Mouse (Mus musculus) neural tube, embryonic 14.5 days (tissue): Measurements from ENCODE around the gene Rufy3. TPM values are rescaled to one million over a fixed set of nuclear protein-coding genes. Genes with fewer than 3 reads are reported as not detected.

Experiments used
- ATAC-seq: fragments of 200-750 bp; cut with Nextera tagmentation; 2 replicates; pipeline ENCODE4 v1.8.0; 2017; ENCODE audit warnings: low read depth, mild to moderate bottlenecking, moderate TSS enrichment, moderate library complexity
- H3K27ac ChIP-seq: fragments of 300-500 bp; sonication (generic); 2 replicates; pipeline ENCODE4 v1.5.1; 2014; ENCODE audit warnings: low read depth, mild to moderate bottlenecking, control low read depth, low read length, moderate library complexity, mixed read lengths
- H3K27me3 ChIP-seq: fragments of 300-500 bp; sonication (generic); 2 replicates; pipeline ENCODE4 v1.6.1; 2014; ENCODE audit warnings: low read length; ENCODE audit not compliant: control insufficient read depth, insufficient read depth
- H3K36me3 ChIP-seq: fragments of 300-500 bp; sonication (generic); 2 replicates; pipeline ENCODE4 v1.6.1; 2014; ENCODE audit warnings: low read length, mixed read lengths; ENCODE audit not compliant: control insufficient read depth, insufficient read depth
- H3K4me1 ChIP-seq: fragments of 300-500 bp; sonication (generic); 2 replicates; pipeline ENCODE4 v1.6.1; 2014; ENCODE audit warnings: low read length; ENCODE audit not compliant: control insufficient read depth, insufficient read depth
- H3K4me2 ChIP-seq: fragments of 300-500 bp; sonication (generic); 2 replicates; pipeline ENCODE4 v1.6.1; 2014; ENCODE audit warnings: mild to moderate bottlenecking, low read depth, low read length, control low read depth
- H3K4me3 ChIP-seq: fragments of 300-500 bp; sonication (generic); 2 replicates; pipeline ENCODE4 v1.5.1; 2014; ENCODE audit warnings: low read depth, low read length, control low read depth, mixed read lengths
- H3K9ac ChIP-seq: fragments of 300-500 bp; sonication (generic); replicated peaks from 2 replicates; pipeline ENCODE4 v1.6.1; 2014; ENCODE audit warnings: low read depth, mild to moderate bottlenecking, control low read depth, low read length, mixed read lengths
- H3K9me3 ChIP-seq: fragments of 300-500 bp; sonication (generic); 2 replicates; pipeline ENCODE4 v1.6.1; 2016; ENCODE audit warnings: low read length; ENCODE audit not compliant: control insufficient read depth
- WGBS: fragments of 180-500 bp; shearing (Covaris S2); extraction: QIAGEN DNeasy Blood & Tissue Kit; methylation state at CpG from one replicate; pipeline ENCODE4 v1.1.7; 2014; 5-methylcytosine and 5-hydroxymethylcytosine counted together
- polyA plus RNA-seq: library from polyadenylated mRNA; unstranded; fragments of >200 nt; fragmentation: Nextera tagmentation; extraction: Ambion mirVana; gene quantifications from 2 replicates; pipeline ENCODE4 v1.2.1, GENCODE M21; 2014

The Rufy3 gene
- polyA plus RNA-seq, 1 experiment from 2014 or later: 300 TPM

DNA sequence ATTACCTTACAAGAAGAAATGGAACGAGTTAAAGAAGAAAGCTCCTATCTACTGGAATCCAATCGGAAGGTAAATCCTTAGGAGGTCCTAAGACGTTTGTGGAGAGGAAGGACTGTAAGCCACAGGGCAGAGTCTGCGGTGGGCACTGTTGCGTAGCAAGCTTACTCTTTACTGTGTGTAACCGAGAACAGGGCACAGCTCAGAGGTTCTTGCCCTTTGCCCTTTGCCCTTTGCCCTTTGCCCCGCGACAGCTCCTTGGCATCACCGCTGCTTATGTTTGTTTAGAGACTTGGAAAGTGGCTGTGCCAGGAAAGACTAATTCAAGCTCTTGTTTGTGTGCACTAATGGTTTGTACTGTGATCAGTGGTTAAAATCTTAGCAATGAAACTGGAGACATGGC lies 67.6 kb downstream of the Rufy3 start:
- ATAC-seq: no peak
- no peak overlapping the region for H3K27ac ChIP-seq
- peaks cover 62% of the 10 kb centered on the region for H3K36me3 ChIP-seq
- 85% methylated on average over 9 of the region's 9 CpGs for WGBS
- H3K27me3 ChIP-seq: no peaks in the 10 kb centered on the region
- no peak overlapping the region for H3K4me2 ChIP-seq
- H3K4me3 ChIP-seq: no peak overlapping the region
- H3K4me1 ChIP-seq: no peaks in the 10 kb centered on the region
- no peaks in the 10 kb centered on the region for H3K9me3 ChIP-seq
- no peak overlapping the region for H3K9ac ChIP-seq

DNA sequence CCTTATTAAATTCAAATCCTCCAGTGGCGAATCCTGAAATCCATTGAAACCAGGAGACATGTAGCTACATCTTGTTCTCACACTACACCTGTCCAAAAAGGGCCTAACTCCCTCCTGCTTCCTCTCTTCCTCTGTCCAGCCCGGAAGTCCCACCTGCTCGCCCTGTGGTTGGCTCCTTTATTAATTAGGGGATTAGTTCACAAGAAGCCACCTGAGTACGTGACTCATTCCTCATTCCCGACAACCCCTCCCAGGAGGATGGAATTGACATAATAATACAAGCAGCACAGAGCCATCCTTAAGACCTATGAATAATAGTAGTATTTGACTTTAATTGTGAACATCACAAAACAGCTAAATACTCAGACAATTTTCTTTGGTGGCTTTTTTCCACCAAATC lies 69.2 kb downstream of the Rufy3 start:
- Histone ChIP-seq H3K36me3 (peaks cover 62% of the 10 kb centered on the region), H3K4me3 (no peak overlapping the region), H3K9me3 (no peaks in the 10 kb centered on the region), H3K27ac (no peak overlapping the region), H3K9ac (no peak overlapping the region), H3K4me1 (no peaks in the 10 kb centered on the region), H3K4me2 (no peak overlapping the region), H3K27me3 (no peaks in the 10 kb centered on the region)
- no peak for ATAC-seq
- 91% methylated on average over 5 of the region's 5 CpGs for WGBS

DNA sequence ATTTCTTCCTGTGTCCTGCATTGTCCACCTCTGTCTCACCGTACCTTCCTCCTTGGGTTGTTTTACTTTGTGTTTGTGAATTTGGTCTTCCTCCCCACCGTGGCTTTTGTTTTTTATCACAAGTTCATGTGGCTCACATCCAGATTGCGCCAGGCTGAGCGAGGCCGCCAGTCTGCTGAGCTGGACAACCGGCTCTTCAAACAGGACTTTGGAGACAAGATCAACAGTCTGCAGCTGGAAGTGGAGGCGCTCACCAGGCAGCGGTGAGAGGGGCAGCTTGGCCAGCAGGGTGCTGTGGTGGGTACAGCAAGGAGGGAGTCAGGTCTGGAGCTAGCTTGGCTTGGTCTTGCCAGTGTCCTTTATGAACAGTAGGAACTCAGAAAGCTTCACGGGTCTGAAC lies 77.9 kb downstream of the Rufy3 start:
- no peak for ATAC-seq

DNA sequence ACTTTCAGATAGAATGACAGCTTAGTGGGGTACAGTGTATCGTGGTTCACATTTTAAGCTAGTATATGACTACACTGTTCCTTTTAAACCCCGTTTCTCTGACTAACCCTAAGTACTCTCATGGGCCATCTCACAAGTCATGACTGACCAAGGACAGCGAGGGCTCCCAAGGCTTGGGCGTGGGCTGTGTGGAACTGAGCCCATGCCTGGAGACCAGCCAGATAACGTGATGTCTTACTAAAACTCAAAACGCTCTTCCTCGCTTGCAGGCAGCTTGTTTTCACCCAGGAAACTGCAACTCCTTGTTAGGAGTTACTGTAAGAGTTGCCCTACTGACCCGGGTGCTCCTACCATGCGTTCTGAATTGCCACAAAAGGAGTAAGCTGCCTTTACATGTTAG lies 78.7 kb downstream of the Rufy3 start:
- Histone ChIP-seq H3K4me3 (no peak overlapping the region), H3K27me3 (no peaks in the 10 kb centered on the region), H3K9ac (no peak overlapping the region), H3K9me3 (no peaks in the 10 kb centered on the region), H3K27ac (no peak overlapping the region), H3K36me3 (peaks cover 74% of the 10 kb centered on the region), H3K4me2 (no peak overlapping the region), H3K4me1 (no peaks in the 10 kb centered on the region)
- WGBS: 96% methylated on average over 9 of the region's 9 CpGs
- ATAC-seq: no peak

More for the DNA sequence above, 77.9 kb downstream of the Rufy3 start:
- no peaks in the 10 kb centered on the region for H3K4me1 ChIP-seq
- H3K4me3 ChIP-seq: no peak overlapping the region
- H3K9me3 ChIP-seq: no peaks in the 10 kb centered on the region
- H3K36me3 ChIP-seq: peaks cover 73% of the 10 kb centered on the region
- H3K9ac ChIP-seq: no peak overlapping the region
- H3K27ac ChIP-seq: no peak overlapping the region
- WGBS: 89% methylated on average over 9 of the region's 9 CpGs
- no peak overlapping the region for H3K4me2 ChIP-seq
- no peaks in the 10 kb centered on the region for H3K27me3 ChIP-seq

DNA sequence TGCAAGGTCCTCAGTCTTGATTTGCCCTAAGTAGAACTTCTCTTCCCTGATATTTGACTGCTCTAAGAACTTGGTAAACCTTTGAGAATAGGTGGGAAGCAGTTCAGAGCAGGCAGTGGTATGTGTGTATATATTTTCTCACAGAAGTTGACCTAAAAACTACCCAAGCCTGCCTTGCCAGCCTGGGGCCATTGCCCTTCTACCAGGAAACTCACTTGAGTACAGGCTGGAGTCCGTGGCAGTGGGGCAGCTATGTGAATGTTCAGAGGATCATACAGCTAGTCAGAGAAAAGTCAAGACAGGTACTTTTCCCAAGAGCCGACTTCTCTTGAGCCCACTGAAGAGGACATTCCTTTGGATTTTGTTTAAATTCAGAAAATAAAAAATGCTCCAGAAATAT lies 80.1 kb downstream of the Rufy3 start:
- 93% methylated on average over 2 of the region's 2 CpGs for WGBS
- Histone ChIP-seq H3K4me3 (no peak overlapping the region), H3K36me3 (peaks cover 74% of the 10 kb centered on the region), H3K9ac (no peak overlapping the region), H3K27me3 (no peaks in the 10 kb centered on the region), H3K4me1 (no peaks in the 10 kb centered on the region), H3K9me3 (no peaks in the 10 kb centered on the region), H3K27ac (no peak overlapping the region), H3K4me2 (no peak overlapping the region)
- ATAC-seq: no peak

DNA sequence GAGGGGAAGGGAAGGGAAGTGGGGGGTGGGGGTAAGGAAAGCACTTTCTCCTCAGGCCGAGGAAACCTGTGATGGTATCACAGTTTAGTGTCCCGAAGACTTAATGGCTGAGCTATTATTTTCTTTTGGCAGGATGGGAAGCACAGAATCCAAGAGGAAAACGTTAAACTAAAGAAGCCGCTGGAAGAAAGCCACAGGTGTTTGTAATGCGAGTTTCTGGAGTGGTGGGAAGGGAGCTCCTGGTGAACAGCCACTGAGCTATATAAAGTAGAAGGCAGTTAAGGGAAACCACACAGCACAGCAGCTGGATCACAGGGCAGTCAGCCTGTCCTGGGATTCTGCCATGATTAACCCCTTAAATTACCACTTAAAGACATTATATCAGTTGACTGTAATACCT lies 80.6 kb downstream of the Rufy3 start:
- Histone ChIP-seq H3K36me3 (peaks cover 74% of the 10 kb centered on the region), H3K27me3 (no peaks in the 10 kb centered on the region), H3K9ac (no peak overlapping the region), H3K4me1 (no peaks in the 10 kb centered on the region), H3K27ac (no peak overlapping the region), H3K9me3 (no peaks in the 10 kb centered on the region), H3K4me2 (no peak overlapping the region), H3K4me3 (no peak overlapping the region)
- no peak for ATAC-seq
- 79% methylated on average over 5 of the region's 5 CpGs for WGBS

DNA sequence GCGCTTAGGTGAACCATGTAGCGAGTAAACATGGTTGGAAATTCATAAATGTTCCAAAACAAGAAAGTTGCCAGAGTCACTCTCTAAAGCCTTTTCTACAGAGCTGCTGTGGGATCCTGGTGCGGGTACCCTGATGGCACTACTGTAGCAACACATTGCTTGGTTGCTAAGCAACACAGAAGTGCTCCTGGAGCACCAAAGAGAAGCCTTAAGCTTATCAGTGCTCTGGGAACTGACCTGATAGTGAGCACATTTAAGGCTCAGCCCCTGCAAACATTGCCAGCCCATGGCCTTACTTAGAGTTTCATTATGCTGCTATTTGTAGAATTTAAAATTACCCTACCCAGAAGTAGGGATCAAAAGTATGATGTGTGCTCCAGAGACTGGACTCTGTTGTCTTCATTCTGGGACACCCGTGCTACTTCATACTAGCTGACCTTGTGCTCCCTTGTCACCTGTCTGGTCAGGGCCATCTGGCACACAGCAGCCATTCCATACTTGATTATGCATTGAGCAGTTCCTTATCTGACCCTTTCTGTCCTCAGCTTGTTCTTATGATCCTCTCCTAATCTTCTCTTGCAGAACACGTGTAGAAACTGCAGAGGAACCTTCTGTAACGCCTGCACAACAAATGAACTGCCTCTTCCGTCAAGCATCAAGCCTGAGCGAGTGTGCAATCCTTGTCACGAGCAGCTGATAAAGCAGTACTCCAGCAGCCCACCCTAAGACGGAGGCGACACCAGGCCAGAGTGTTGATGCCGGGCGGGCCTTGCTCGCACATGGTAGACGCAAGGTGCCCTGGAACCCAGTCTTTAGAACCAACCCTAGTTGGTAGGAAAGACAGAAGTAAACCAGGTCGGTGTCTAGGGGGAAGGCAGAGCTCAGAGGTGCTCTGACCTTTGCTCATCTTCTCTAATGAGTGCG lies 84.7 kb downstream of the Rufy3 start:
- no peak overlapping the region for H3K9ac ChIP-seq
- H3K4me2 ChIP-seq: no peak overlapping the region
- peaks cover 57% of the 10 kb centered on the region for H3K36me3 ChIP-seq
- ATAC-seq: no peak
- whole genome bisulfite sequencing: 95% methylated on average over 17 of the region's 17 CpGs
- H3K4me3 ChIP-seq: no peak overlapping the region
- H3K27me3 ChIP-seq: no peaks in the 10 kb centered on the region
- H3K9me3 ChIP-seq: no peaks in the 10 kb centered on the region
- no peaks in the 10 kb centered on the region for H3K4me1 ChIP-seq
- H3K27ac ChIP-seq: no peak overlapping the region

DNA sequence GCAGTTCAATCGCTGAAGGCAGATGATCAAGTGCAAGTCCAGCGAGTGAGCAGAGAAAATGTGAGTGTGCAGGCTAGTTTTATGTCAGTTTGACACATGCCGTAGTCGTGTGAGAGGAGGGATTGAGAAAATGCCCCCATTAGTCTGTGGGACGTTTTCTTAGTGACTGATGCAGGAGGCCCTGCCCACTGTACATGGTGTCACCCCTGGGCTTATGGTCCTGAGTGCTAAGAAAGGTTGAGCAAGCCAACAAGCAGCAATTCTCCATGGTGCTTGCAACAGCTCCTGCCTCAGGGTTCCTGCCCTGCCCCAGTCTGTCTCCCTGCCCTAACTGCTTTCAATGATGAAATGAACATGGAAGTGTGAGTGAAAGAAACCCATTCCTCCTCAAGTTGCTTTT lies 87.7 kb downstream of the Rufy3 start:
- Histone ChIP-seq H3K27ac (no peak overlapping the region), H3K4me1 (no peaks in the 10 kb centered on the region), H3K9me3 (no peaks in the 10 kb centered on the region), H3K4me3 (no peak overlapping the region), H3K36me3 (peaks cover 44% of the 10 kb centered on the region), H3K27me3 (no peaks in the 10 kb centered on the region), H3K9ac (no peak overlapping the region), H3K4me2 (no peak overlapping the region)
- 89% methylated on average over 5 of the region's 5 CpGs for WGBS
- no peak for ATAC-seq

DNA sequence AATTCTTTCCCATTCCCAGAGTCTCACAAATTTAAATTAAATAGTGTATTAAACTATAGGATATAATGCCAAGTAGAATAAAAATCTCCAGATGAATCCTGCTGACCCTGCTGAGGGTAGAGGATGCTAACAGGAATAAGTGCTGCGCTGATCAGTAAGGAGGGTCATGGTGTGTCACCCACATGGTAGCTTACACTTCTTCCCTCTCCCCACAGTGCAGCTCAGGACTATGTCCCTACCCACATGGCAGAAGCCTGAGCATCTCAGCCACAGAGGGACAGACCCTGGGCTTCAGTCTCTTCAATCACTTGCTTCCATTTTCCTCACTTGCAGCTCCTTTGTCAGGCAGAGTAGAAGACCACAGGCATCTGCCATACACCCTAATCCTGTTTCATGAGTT lies 93.0 kb downstream of the Rufy3 start:
- Histone ChIP-seq H3K27ac (no peak overlapping the region), H3K4me3 (no peak overlapping the region), H3K9me3 (no peaks in the 10 kb centered on the region), H3K4me2 (no peak overlapping the region), H3K4me1 (no peaks in the 10 kb centered on the region), H3K27me3 (no peaks in the 10 kb centered on the region), H3K9ac (no peak overlapping the region), H3K36me3 (peaks cover 30% of the 10 kb centered on the region)
- peak; percentile 39; the same call in 1 of the 2 replicates for ATAC-seq
- 100% methylated on average over 1 of the region's 1 CpGs for WGBS
